Mouse (Mus musculus): ENCODE data around the gene Klhl7. TPM values are rescaled to one million over a fixed set of nuclear protein-coding genes. Genes with fewer than 3 reads are reported as not detected.

Klhl7 gene
- total and polyA plus RNA-seq, 3 experiments: 7.4 to 48.9 (median 47.7) TPM

GRCm38 (mm10) chr5:24184011-24184410 lies 83.6 kb downstream of the Klhl7 start:
- no peaks in the 10 kb centered on the region for H3K79me2 ChIP-seq (replicated peaks; ENCODE audit: control insufficient read depth, insufficient read depth, low read length)
- no peak for TF ChIP-seq POLR2A (IDR thresholded peaks at IDR 0.05; ENCODE audit: insufficient read depth, low read depth, low read length)
- no peak for TF ChIP-seq CTCF (IDR thresholded peaks at IDR 0.05)
- TF ChIP-seq EP300 (IDR thresholded peaks at IDR 0.05; ENCODE audit: insufficient read depth, low read depth, low read length): no peak
- H3K4me3 ChIP-seq: no peak overlapping the region
- no peaks in the 10 kb centered on the region; the same call in 1 of the 2 replicates for H3K36me3 ChIP-seq (ENCODE audit: control insufficient read depth, insufficient read depth, low read length)
- no peaks in the 10 kb centered on the region for H3K4me1 ChIP-seq (ENCODE audit: control insufficient read depth, insufficient read depth, low read length)
- no peak for DNase-seq
- 92% methylated on average over 5 of the region's 5 CpGs for WGBS
- H3K9ac ChIP-seq (ENCODE audit: low read depth, low read length): no peak overlapping the region
- no peaks in the 10 kb centered on the region for H3K27me3 ChIP-seq (ENCODE audit: control insufficient read depth, insufficient read depth, low read length)
- intact Hi-C loops (cut with DNase I): no loop called here
- H3K27ac ChIP-seq: no peak overlapping the region

GRCm38 (mm10) chr5:24188476-24188875 lies 88.1 kb downstream of the Klhl7 start:
- DNase-seq: no peak
- TF ChIP-seq EP300 (IDR thresholded peaks at IDR 0.05; ENCODE audit: insufficient read depth, low read depth, low read length): no peak
- no peak for TF ChIP-seq POLR2A (IDR thresholded peaks at IDR 0.05; ENCODE audit: insufficient read depth, low read depth, low read length)
- 62% methylated on average over 4 of the region's 4 CpGs for WGBS
- no peaks in the 10 kb centered on the region for H3K27me3 ChIP-seq (ENCODE audit: control insufficient read depth, insufficient read depth, low read length)
- no peak overlapping the region for H3K9ac ChIP-seq (ENCODE audit: low read depth, low read length)
- no peak overlapping the region for H3K4me3 ChIP-seq
- intact Hi-C loops (cut with DNase I): no loop called here
- no peaks in the 10 kb centered on the region for H3K36me3 ChIP-seq (ENCODE audit: control insufficient read depth, insufficient read depth, low read length)
- H3K79me2 ChIP-seq (replicated peaks; ENCODE audit: control insufficient read depth, insufficient read depth, low read length): no peaks in the 10 kb centered on the region
- H3K27ac ChIP-seq: no peak overlapping the region
- no peaks in the 10 kb centered on the region for H3K4me1 ChIP-seq (ENCODE audit: control insufficient read depth, insufficient read depth, low read length)

GRCm38 (mm10) chr5:24191821-24192220 lies 91.4 kb downstream of the Klhl7 start:
- intact Hi-C loops (cut with DNase I): no loop called here
- H3K27me3 ChIP-seq (ENCODE audit: control insufficient read depth, insufficient read depth, low read length): no peaks in the 10 kb centered on the region
- TF ChIP-seq CTCF (IDR thresholded peaks at IDR 0.05) (no peak), POLR2A (IDR thresholded peaks at IDR 0.05; ENCODE audit: insufficient read depth, low read depth, low read length) (no peak), EP300 (IDR thresholded peaks at IDR 0.05; ENCODE audit: insufficient read depth, low read depth, low read length) (no peak)
- H3K4me3 ChIP-seq: no peak overlapping the region
- no peak overlapping the region for H3K9ac ChIP-seq (ENCODE audit: low read depth, low read length)
- no peak overlapping the region for H3K27ac ChIP-seq
- no peaks in the 10 kb centered on the region for H3K36me3 ChIP-seq (ENCODE audit: control insufficient read depth, insufficient read depth, low read length)
- no peaks in the 10 kb centered on the region for H3K79me2 ChIP-seq (replicated peaks; ENCODE audit: control insufficient read depth, insufficient read depth, low read length)
- 79% methylated on average over 2 of the region's 2 CpGs for WGBS
- no peaks in the 10 kb centered on the region for H3K4me1 ChIP-seq (ENCODE audit: control insufficient read depth, insufficient read depth, low read length)
- no peak for DNase-seq

- Histone ChIP-seq H3K27me3 (ENCODE audit: control insufficient read depth, insufficient read depth, low read length) (no peaks in the 10 kb centered on the region), H3K79me2 (replicated peaks; ENCODE audit: control insufficient read depth, insufficient read depth, low read length) (no peaks in the 10 kb centered on the region), H3K27ac (no peak overlapping the region), H3K9ac (ENCODE audit: low read depth, low read length) (no peak overlapping the region), H3K4me3 (no peak overlapping the region), H3K36me3 (ENCODE audit: control insufficient read depth, insufficient read depth, low read length) (no peaks in the 10 kb centered on the region), H3K4me1 (ENCODE audit: control insufficient read depth, insufficient read depth, low read length) (no peaks in the 10 kb centered on the region)
- WGBS: 70% methylated on average over 4 of the region's 4 CpGs
- no peak for TF ChIP-seq CTCF (IDR thresholded peaks at IDR 0.05)
- TF ChIP-seq EP300 (IDR thresholded peaks at IDR 0.05; ENCODE audit: insufficient read depth, low read depth, low read length): no peak
- TF ChIP-seq POLR2A (IDR thresholded peaks at IDR 0.05; ENCODE audit: insufficient read depth, low read depth, low read length): no peak
- no peak for DNase-seq
- intact Hi-C loops (cut with DNase I): no loop called here
Measured at GRCm38 (mm10) chr5:24201006-24201405, 100.6 kb downstream of the Klhl7 start.

- Histone ChIP-seq H3K36me3 (ENCODE audit: control insufficient read depth, insufficient read depth, low read length) (no peaks in the 10 kb centered on the region), H3K9ac (ENCODE audit: low read depth, low read length) (no peak overlapping the region), H3K4me1 (ENCODE audit: control insufficient read depth, insufficient read depth, low read length) (no peaks in the 10 kb centered on the region), H3K79me2 (replicated peaks; ENCODE audit: control insufficient read depth, insufficient read depth, low read length) (no peaks in the 10 kb centered on the region), H3K27ac (no peak overlapping the region), H3K27me3 (ENCODE audit: control insufficient read depth, insufficient read depth, low read length) (no peaks in the 10 kb centered on the region), H3K4me3 (no peak overlapping the region)
- no peak for DNase-seq
- intact Hi-C loops (cut with DNase I): no loop called here
- 70% methylated on average over 5 of the region's 5 CpGs for WGBS
- TF ChIP-seq CTCF (IDR thresholded peaks at IDR 0.05) (no peak), POLR2A (IDR thresholded peaks at IDR 0.05; ENCODE audit: insufficient read depth, low read depth, low read length) (no peak), EP300 (IDR thresholded peaks at IDR 0.05; ENCODE audit: insufficient read depth, low read depth, low read length) (no peak)
Measured at GRCm38 (mm10) chr5:24202492-24202891, 102.1 kb downstream of the Klhl7 start.

GRCm38 (mm10) chr5:24203266-24203665 lies 102.9 kb downstream of the Klhl7 start:
- H3K27me3 ChIP-seq (ENCODE audit: control insufficient read depth, insufficient read depth, low read length): no peaks in the 10 kb centered on the region
- 80% methylated on average over 5 of the region's 5 CpGs for WGBS
- TF ChIP-seq EP300 (IDR thresholded peaks at IDR 0.05; ENCODE audit: insufficient read depth, low read depth, low read length) (no peak), CTCF (IDR thresholded peaks at IDR 0.05) (no peak), POLR2A (IDR thresholded peaks at IDR 0.05; ENCODE audit: insufficient read depth, low read depth, low read length) (no peak)
- DNase-seq: no peak
- no peak overlapping the region for H3K27ac ChIP-seq
- no peak overlapping the region for H3K9ac ChIP-seq (ENCODE audit: low read depth, low read length)
- no peaks in the 10 kb centered on the region for H3K36me3 ChIP-seq (ENCODE audit: control insufficient read depth, insufficient read depth, low read length)
- intact Hi-C loops (cut with DNase I): no loop called here
- no peaks in the 10 kb centered on the region for H3K79me2 ChIP-seq (replicated peaks; ENCODE audit: control insufficient read depth, insufficient read depth, low read length)
- no peak overlapping the region for H3K4me3 ChIP-seq
- no peaks in the 10 kb centered on the region; the same call in 1 of the 2 replicates for H3K4me1 ChIP-seq (ENCODE audit: control insufficient read depth, insufficient read depth, low read length)

Data from heart, adult 2 months (tissue).